Mouse (Mus musculus): Measurements from ENCODE around the gene Col9a2. TPM values are rescaled to one million over a fixed set of nuclear protein-coding genes. Genes with fewer than 3 reads are reported as not detected.
A peak's percentile ranks its signal among the peaks of the same experiment; 100 is the strongest.

The Col9a2 gene
- total and polyA plus RNA-seq, 3 experiments = not detected

DNA sequence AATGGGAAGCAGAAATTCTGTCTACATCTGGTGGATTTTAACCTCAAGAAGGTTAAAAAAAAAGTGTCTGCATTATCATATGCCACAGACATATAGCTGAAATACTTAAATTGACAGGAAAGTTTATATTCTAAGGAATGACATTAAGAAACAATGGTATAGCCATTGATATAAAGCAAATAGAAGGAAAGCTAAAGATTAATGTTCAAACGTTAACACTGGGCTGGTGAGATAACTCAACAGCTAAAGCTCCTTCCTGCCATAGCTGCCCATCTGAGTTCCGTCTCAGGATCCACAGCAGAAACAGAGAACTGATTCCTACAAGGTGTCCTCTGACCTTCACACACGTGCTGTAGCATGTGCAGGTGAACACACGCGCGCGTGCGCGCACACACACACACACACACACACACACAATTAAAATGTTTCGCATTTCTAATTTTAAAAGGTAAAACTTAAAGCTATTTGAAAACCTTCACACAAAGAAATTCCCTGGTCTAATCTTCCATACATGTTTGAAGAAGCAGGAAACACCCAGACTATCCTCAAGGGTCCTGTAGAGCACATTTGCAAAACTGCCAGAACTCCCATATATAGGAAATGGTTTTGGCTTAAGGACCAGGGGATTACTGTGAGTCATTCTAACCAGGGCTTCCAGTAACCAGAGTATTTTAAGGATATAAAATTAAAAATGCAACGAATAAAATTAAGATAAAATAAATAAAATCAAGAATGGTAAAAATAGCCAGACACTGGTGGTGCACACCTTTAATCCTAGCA is 28.2 kb upstream of the Col9a2 start:
- no peak for ATAC-seq (ENCODE audit: extremely low read depth, insufficient number of reproducible peaks, low FRiP score, poor library complexity, severe bottlenecking)
- Histone ChIP-seq H3K4me1 (ENCODE audit: insufficient read depth, low read depth, low read length) (peaks cover 93% of the 10 kb centered on the region), H3K4me3 (ENCODE audit: low read depth, low read length) (no peak overlapping the region), H3K36me3 (replicated peaks) (peaks cover 27% of the 10 kb centered on the region), H3K9me3 (replicated peaks) (no peaks in the 10 kb centered on the region), H3K27me3 (ENCODE audit: insufficient read depth, low read length) (no peaks in the 10 kb centered on the region)
- TF ChIP-seq GATA1 (IDR thresholded peaks at IDR 0.05; ENCODE audit: borderline replicate concordance, low read length) (no peak), GATA2 (IDR thresholded peaks at IDR 0.05; ENCODE audit: borderline replicate concordance, low read depth, low read length) (no peak), CTCF (IDR thresholded peaks at IDR 0.05; ENCODE audit: low read depth, low read length) (no peak), POLR2AphosphoS5 (IDR thresholded peaks at IDR 0.05; ENCODE audit: insufficient replicate concordance, low read depth, low read length) (no peak), TAL1 (conservative IDR thresholded peaks at IDR 0.05; ENCODE audit: low read depth, low read length) (peak; percentile 39; the same call in 1 of the 2 replicates)
- no peak for DNase-seq (ENCODE audit: low spot score)

DNA sequence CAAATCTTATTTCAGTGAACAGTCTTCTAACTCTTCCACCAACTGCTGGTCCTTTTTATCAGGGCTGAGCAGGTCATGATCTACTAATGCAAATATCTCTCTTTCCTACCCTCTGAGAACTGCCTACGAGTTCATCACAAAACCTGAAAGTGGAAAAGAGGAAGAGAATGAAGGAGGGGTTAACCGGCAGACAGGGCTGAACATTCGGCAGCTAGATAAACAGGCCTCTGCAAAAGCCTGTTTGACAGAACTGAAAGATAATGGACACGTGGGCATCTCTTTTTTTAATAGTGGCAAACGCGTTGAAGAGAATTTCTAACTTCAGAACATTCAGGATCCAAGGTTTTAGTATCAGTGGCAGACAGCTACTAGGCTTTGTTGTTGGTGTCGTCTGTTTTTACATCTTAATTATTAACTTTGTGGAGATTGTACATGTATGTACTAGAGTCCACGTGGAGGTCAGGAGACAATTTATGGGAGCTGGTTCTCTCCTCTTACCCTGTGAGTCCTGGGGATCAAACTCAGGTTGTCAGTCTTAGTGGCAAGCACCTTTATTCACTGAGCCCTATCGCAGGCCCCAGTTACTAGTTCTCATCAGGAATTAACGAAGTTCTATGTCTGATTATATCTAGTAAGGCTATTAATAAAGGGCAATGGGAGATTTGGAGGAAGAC is 24.5 kb upstream of the Col9a2 start:
- ATAC-seq (ENCODE audit: extremely low read depth, insufficient number of reproducible peaks, low FRiP score, poor library complexity, severe bottlenecking) (peak; percentile 79), DNase-seq (ENCODE audit: low spot score) (no peak)
- peaks cover 16% of the 10 kb centered on the region for H3K36me3 ChIP-seq (replicated peaks)
- peak overlapping the region; percentile 98; the same call in 1 of the 2 replicates for H3K4me3 ChIP-seq (ENCODE audit: low read depth, low read length)
- TF ChIP-seq GATA2 (IDR thresholded peaks at IDR 0.05; ENCODE audit: borderline replicate concordance, low read depth, low read length) (no peak), TAL1 (conservative IDR thresholded peaks at IDR 0.05; ENCODE audit: low read depth, low read length) (peak; percentile 92)
- no peaks in the 10 kb centered on the region for H3K27me3 ChIP-seq (ENCODE audit: insufficient read depth, low read length)
- H3K4me1 ChIP-seq (ENCODE audit: insufficient read depth, low read depth, low read length) = peaks cover 74% of the 10 kb centered on the region
- H3K9me3 ChIP-seq (replicated peaks) = no peaks in the 10 kb centered on the region; the same call in 1 of the 2 replicates

DNA sequence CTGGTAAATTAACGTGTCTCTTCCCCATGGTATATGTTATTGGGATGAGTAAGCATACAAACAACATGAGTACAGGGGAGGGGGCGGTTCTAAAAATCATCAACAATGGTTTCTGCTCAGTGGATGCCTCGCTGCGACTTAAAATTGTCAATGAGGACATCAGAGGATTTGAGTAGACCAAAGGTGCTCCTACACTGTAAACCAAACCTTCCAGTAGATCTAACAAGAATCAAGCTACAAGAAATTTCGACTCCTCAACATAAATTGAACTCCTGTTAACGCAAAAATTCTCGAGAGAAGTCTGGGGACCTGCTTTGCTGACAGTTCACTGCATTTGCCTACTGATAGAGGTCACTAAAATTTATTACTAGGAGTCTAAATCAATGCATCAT is 23.9 kb upstream of the Col9a2 start:
- H3K4me1 ChIP-seq (ENCODE audit: insufficient read depth, low read depth, low read length) = peaks cover 70% of the 10 kb centered on the region
- H3K36me3 ChIP-seq (replicated peaks) = peaks cover 16% of the 10 kb centered on the region
- H3K4me3 ChIP-seq (ENCODE audit: low read depth, low read length) = peak overlapping the region; percentile 98
- H3K27me3 ChIP-seq (ENCODE audit: insufficient read depth, low read length) = no peaks in the 10 kb centered on the region
- no peaks in the 10 kb centered on the region; the same call in 1 of the 2 replicates for H3K9me3 ChIP-seq (replicated peaks)
- TF ChIP-seq POLR2AphosphoS5 (IDR thresholded peaks at IDR 0.05; ENCODE audit: insufficient replicate concordance, low read depth, low read length) (no peak), GATA2 (IDR thresholded peaks at IDR 0.05; ENCODE audit: borderline replicate concordance, low read depth, low read length) (no peak), GATA1 (IDR thresholded peaks at IDR 0.05; ENCODE audit: borderline replicate concordance, low read length) (no peak), TAL1 (conservative IDR thresholded peaks at IDR 0.05; ENCODE audit: low read depth, low read length) (no peak), CTCF (IDR thresholded peaks at IDR 0.05; ENCODE audit: low read depth, low read length) (no peak)
- ATAC-seq (ENCODE audit: extremely low read depth, insufficient number of reproducible peaks, low FRiP score, poor library complexity, severe bottlenecking) = no peak
- no peak for DNase-seq (ENCODE audit: low spot score)

DNA sequence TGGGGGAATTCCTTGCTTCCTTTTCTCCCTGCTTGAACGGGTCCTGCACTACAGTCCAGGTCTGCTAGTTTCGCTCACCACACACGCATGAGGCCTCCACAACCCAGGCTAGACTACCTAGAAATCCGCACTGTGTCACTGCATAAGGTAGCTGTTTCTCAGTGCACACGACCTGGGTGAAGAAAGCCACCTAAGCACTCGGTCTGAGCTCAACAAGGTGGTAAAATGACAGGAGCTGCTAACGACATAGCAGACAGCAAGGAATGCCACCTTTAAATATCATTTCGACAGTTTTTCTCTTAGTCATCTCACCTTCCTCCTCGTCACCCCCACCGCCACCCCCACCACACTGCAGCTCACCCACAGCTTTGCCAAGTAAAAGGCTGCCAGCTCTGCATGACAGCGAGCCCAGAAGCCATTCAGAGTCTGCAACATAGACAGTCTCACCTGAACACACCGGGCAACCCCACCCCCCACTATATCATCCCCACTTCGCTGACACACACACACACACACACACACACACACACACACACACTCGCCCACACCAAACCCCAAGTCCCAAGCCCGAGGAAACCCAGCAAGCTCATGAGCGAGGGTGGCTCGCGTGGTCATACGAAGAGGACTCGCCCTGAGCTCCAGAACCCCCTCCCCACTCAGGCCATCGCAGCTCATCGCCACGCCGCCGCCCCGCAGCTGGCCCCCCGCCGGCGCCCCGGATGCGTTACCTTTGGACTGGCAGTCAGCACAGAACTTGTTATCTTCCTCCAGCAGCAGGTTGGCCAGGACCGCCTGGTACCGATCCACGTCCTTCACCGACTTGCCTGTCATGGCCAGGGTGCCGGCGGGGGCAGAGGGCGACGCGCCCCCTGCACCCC is 22.9 kb upstream of the Col9a2 start:
- no peaks in the 10 kb centered on the region; the same call in 1 of the 2 replicates for H3K9me3 ChIP-seq (replicated peaks)
- no peak for DNase-seq (ENCODE audit: low spot score)
- H3K4me1 ChIP-seq (ENCODE audit: insufficient read depth, low read depth, low read length) = peaks cover 68% of the 10 kb centered on the region
- TF ChIP-seq GATA2 (IDR thresholded peaks at IDR 0.05; ENCODE audit: borderline replicate concordance, low read depth, low read length) (no peak), POLR2AphosphoS5 (IDR thresholded peaks at IDR 0.05; ENCODE audit: insufficient replicate concordance, low read depth, low read length) (no peak), TAL1 (conservative IDR thresholded peaks at IDR 0.05; ENCODE audit: low read depth, low read length) (no peak; the same call in 1 of the 2 replicates), GATA1 (IDR thresholded peaks at IDR 0.05; ENCODE audit: borderline replicate concordance, low read length) (no peak), CTCF (IDR thresholded peaks at IDR 0.05; ENCODE audit: low read depth, low read length) (no peak)
- H3K27me3 ChIP-seq (ENCODE audit: insufficient read depth, low read length) = no peaks in the 10 kb centered on the region
- peak overlapping the region; percentile 98 for H3K4me3 ChIP-seq (ENCODE audit: low read depth, low read length)
- H3K36me3 ChIP-seq (replicated peaks) = peaks cover 16% of the 10 kb centered on the region
- ATAC-seq (ENCODE audit: extremely low read depth, insufficient number of reproducible peaks, low FRiP score, poor library complexity, severe bottlenecking) = no peak

- peaks cover 64% of the 10 kb centered on the region for H3K4me1 ChIP-seq (ENCODE audit: insufficient read depth, low read depth, low read length)
- TF ChIP-seq GATA2 (IDR thresholded peaks at IDR 0.05; ENCODE audit: borderline replicate concordance, low read depth, low read length) (no peak), GATA1 (IDR thresholded peaks at IDR 0.05; ENCODE audit: borderline replicate concordance, low read length) (no peak), CTCF (IDR thresholded peaks at IDR 0.05; ENCODE audit: low read depth, low read length) (peak; percentile 69)
Measured at GRCm38 (mm10) chr4:121016928-121017657, 22.1 kb upstream of the Col9a2 start, which contains the start of gene Smap2. TSS of gene Smap2 (minus strand) at chr4:121017247.

More at GRCm38 (mm10) chr4:121016928-121017657, 22.1 kb upstream of the Col9a2 start, which contains the start of gene Smap2:
- Histone ChIP-seq H3K36me3 (replicated peaks) (peaks cover 14% of the 10 kb centered on the region), H3K4me3 (ENCODE audit: low read depth, low read length) (peak within 1 kb of the TSS; percentile 98), H3K9me3 (replicated peaks) (no peaks in the 10 kb centered on the region; the same call in 1 of the 2 replicates), H3K27me3 (ENCODE audit: insufficient read depth, low read length) (no peaks in the 10 kb centered on the region)
- DNase-seq (ENCODE audit: low spot score) (peak; percentile 93), ATAC-seq (ENCODE audit: extremely low read depth, insufficient number of reproducible peaks, low FRiP score, poor library complexity, severe bottlenecking) (peak; percentile 69)
